Mouse (Mus musculus) stomach, embryonic 16.5 days (tissue): Measurements from ENCODE around the gene Fem1a. TPM values are rescaled to one million over a fixed set of nuclear protein-coding genes. Genes with fewer than 3 reads are reported as not detected.

Experiments used
- ATAC-seq: fragments of 200-750 bp; cut with Nextera tagmentation; 2 replicates; pipeline ENCODE4 v1.8.0; 2017; ENCODE audit warnings: moderate number of reproducible peaks, moderate TSS enrichment; ENCODE audit not compliant: insufficient read depth, low FRiP score
- H3K27ac ChIP-seq: fragments of 300-500 bp; sonication (generic); 2 replicates; pipeline ENCODE4 v1.5.1; 2014; ENCODE audit warnings: low read length
- H3K27me3 ChIP-seq: fragments of 300-500 bp; sonication (generic); 2 replicates; pipeline ENCODE4 v1.6.1; 2014; ENCODE audit warnings: low read length, control low read depth, mixed read lengths; ENCODE audit not compliant: control insufficient read depth, insufficient read depth
- H3K36me3 ChIP-seq: fragments of 300-500 bp; sonication (generic); 2 replicates; pipeline ENCODE4 v1.6.1; 2014; ENCODE audit warnings: low read length; ENCODE audit not compliant: control insufficient read depth, insufficient read depth
- H3K4me1 ChIP-seq: fragments of 300-500 bp; sonication (generic); 2 replicates; pipeline ENCODE4 v1.6.1; 2014; ENCODE audit warnings: low read length, control low read depth, mixed read lengths; ENCODE audit not compliant: control insufficient read depth, insufficient read depth
- H3K4me2 ChIP-seq: fragments of 300-500 bp; sonication (generic); 2 replicates; pipeline ENCODE4 v1.6.1; 2014; ENCODE audit warnings: low read depth, low read length, mixed read lengths
- H3K4me3 ChIP-seq: fragments of 300-500 bp; sonication (generic); replicated peaks from 2 replicates; pipeline ENCODE4 v1.5.1; 2014; ENCODE audit warnings: mild to moderate bottlenecking, low read length
- H3K9ac ChIP-seq: fragments of 300-500 bp; sonication (generic); 2 replicates; pipeline ENCODE4 v1.6.1; 2014; ENCODE audit warnings: low read length
- H3K9me3 ChIP-seq: fragments of 300-500 bp; sonication (generic); replicated peaks from 2 replicates; pipeline ENCODE4 v1.6.1; 2016; ENCODE audit warnings: low read length, control low read depth; ENCODE audit not compliant: control insufficient read depth
- WGBS: fragments of 180-500 bp; shearing (Covaris S2); extraction: QIAGEN DNeasy Blood & Tissue Kit; methylation state at CpG from one replicate; pipeline ENCODE4 v1.1.7; 2014; 5-methylcytosine and 5-hydroxymethylcytosine counted together
- polyA plus RNA-seq: library from polyadenylated mRNA; unstranded; fragments of >200 nt; fragmentation: Nextera tagmentation; extraction: Ambion mirVana; gene quantifications from 2 replicates; pipeline ENCODE4 v1.2.1, GENCODE M21; 2015

Fem1a gene
- polyA plus RNA-seq, 1 experiment from 2014 or later: 12.9 TPM

GRCm38 (mm10) chr17:56269741-56270140, 13.1 kb downstream of the Fem1a start:
- H3K4me1 ChIP-seq: peaks cover 12% of the 10 kb centered on the region
- peak overlapping the region; percentile 90 for H3K27ac ChIP-seq
- H3K9me3 ChIP-seq: no peaks in the 10 kb centered on the region
- 71% methylated on average over 3 of the region's 3 CpGs for WGBS
- H3K36me3 ChIP-seq: peaks cover 8% of the 10 kb centered on the region
- H3K4me2 ChIP-seq: peak overlapping the region; percentile 62
- peak overlapping the region; percentile 52 for H3K4me3 ChIP-seq
- H3K27me3 ChIP-seq: no peaks in the 10 kb centered on the region
- peak overlapping the region; percentile 60 for H3K9ac ChIP-seq
- no peak for ATAC-seq

DNA sequence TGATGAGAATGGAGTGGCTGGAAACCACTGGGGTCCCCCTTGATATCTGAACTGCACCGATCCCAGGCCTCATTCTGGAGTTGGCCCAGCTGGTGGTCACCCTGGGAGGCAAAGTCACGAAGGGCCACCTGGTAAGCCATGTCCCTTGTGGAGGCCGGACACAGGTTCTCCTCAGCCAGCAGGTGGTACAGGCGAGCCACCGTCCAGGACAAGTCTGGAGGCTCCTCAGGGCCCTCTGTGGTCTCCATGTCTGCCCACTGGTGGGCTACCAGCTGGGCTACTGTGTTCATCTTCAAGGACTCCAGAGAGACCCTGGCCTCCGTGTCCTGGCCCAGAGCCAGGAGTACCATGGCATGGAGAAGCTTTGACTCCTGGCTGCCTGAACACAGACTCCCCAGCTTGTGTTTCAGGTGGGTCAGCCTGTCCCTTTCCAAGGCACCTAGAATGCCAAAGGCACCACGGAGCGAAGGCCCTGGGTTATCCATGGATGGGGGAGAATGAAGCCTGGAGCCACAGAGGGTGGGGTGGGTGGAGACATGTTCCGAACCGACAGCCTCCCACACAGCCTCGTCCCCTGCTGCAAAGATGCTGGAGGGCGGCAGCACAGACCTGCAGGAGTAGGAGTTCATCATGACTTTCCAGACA, 15.1 kb downstream of the Fem1a start:
- H3K27ac ChIP-seq: no peak overlapping the region
- H3K9ac ChIP-seq: no peak overlapping the region
- 86% methylated on average over 12 of the region's 12 CpGs for WGBS
- no peaks in the 10 kb centered on the region for H3K9me3 ChIP-seq
- H3K36me3 ChIP-seq: peaks cover 8% of the 10 kb centered on the region
- no peak for ATAC-seq
- H3K4me3 ChIP-seq: no peak overlapping the region
- H3K27me3 ChIP-seq: no peaks in the 10 kb centered on the region
- peaks cover 12% of the 10 kb centered on the region for H3K4me1 ChIP-seq
- no peak overlapping the region for H3K4me2 ChIP-seq

GRCm38 (mm10) chr17:56272644-56273043, 16.0 kb downstream of the Fem1a start:
- WGBS: 64% methylated on average over 3 of the region's 3 CpGs
- Histone ChIP-seq H3K4me1 (peaks cover 18% of the 10 kb centered on the region), H3K27me3 (no peaks in the 10 kb centered on the region), H3K27ac (peak overlapping the region; percentile 55; the same call in 1 of the 2 replicates), H3K4me3 (no peak overlapping the region), H3K4me2 (no peak overlapping the region), H3K36me3 (peaks cover 8% of the 10 kb centered on the region), H3K9me3 (no peaks in the 10 kb centered on the region), H3K9ac (peak overlapping the region; percentile 55)
- no peak for ATAC-seq

DNA sequence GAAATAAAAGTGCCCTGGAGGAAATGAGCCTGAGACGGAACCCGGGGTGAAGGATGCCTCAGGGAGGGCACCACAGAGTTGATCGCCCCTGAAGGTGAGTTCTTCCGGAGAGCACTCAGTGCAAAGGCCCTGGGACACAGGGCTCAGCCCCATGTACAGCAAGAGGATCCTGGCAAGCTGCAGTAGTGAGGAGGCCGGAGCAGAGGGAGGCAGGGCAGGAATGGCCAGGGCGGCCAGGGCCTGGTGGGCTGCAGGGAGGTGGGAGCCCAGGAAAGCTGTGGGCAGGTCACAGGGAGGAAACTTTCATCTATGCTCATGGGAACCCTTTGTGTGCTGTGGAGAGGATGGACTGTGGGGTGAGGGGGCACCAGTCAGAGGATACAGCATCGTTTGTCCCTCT, 16.9 kb downstream of the Fem1a start:
- Histone ChIP-seq H3K9me3 (no peaks in the 10 kb centered on the region), H3K36me3 (peaks cover 8% of the 10 kb centered on the region), H3K27ac (peak overlapping the region; percentile 55; the same call in 1 of the 2 replicates), H3K4me3 (no peak overlapping the region), H3K4me1 (peaks cover 21% of the 10 kb centered on the region), H3K4me2 (no peak overlapping the region), H3K9ac (peak overlapping the region; percentile 55), H3K27me3 (no peaks in the 10 kb centered on the region)
- WGBS: 87% methylated on average over 7 of the region's 7 CpGs
- no peak for ATAC-seq

GRCm38 (mm10) chr17:56273986-56274385, 17.4 kb downstream of the Fem1a start:
- 82% methylated on average over 5 of the region's 5 CpGs for WGBS
- H3K4me3 ChIP-seq: no peak overlapping the region
- no peaks in the 10 kb centered on the region for H3K9me3 ChIP-seq
- no peak overlapping the region for H3K4me2 ChIP-seq
- H3K9ac ChIP-seq: peak overlapping the region; percentile 40; the same call in 1 of the 2 replicates
- H3K27me3 ChIP-seq: no peaks in the 10 kb centered on the region
- no peak overlapping the region for H3K27ac ChIP-seq
- peaks cover 21% of the 10 kb centered on the region for H3K4me1 ChIP-seq
- peaks cover 8% of the 10 kb centered on the region for H3K36me3 ChIP-seq
- no peak for ATAC-seq

DNA sequence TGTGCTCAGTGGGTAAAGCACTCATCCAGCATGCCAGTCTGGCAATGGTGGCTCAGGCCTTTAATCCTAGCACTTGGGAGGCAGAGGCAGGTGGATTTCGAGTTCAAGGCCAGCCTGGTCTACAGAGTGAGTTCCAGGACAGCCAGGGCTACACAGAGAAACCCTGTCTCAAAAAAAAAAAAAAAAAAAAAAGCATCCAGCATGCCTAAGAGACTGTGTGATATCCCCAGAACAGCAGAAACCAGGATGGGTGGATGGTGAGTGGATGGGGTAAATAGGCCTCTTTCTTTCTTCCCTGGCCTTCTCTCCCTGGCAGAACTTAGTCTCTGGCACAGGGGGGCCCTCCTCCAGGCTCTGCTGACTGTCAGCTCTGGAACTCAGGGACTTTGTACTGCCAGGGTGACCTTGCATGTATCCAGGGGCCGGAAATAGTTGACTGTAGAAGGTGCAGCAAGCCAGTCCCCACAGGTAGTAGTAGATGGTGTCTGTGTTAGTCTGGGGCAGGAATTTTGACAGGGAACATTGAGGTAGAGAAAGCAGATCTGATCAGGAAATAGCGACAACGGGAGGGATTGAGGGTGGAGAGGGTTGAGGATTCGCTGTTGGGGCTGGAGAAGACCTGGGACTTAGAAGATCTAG, 19.4 kb downstream of the Fem1a start:
- Histone ChIP-seq H3K4me3 (peak overlapping the region; percentile 72), H3K9me3 (no peaks in the 10 kb centered on the region), H3K36me3 (peaks cover 12% of the 10 kb centered on the region), H3K9ac (peak overlapping the region; percentile 87), H3K4me1 (peaks cover 26% of the 10 kb centered on the region), H3K27me3 (no peaks in the 10 kb centered on the region), H3K27ac (peak overlapping the region; percentile 97), H3K4me2 (peak overlapping the region; percentile 69)
- peak; percentile 22; the same call in 1 of the 2 replicates for ATAC-seq
- WGBS: 19% methylated on average over 5 of the region's 5 CpGs

DNA sequence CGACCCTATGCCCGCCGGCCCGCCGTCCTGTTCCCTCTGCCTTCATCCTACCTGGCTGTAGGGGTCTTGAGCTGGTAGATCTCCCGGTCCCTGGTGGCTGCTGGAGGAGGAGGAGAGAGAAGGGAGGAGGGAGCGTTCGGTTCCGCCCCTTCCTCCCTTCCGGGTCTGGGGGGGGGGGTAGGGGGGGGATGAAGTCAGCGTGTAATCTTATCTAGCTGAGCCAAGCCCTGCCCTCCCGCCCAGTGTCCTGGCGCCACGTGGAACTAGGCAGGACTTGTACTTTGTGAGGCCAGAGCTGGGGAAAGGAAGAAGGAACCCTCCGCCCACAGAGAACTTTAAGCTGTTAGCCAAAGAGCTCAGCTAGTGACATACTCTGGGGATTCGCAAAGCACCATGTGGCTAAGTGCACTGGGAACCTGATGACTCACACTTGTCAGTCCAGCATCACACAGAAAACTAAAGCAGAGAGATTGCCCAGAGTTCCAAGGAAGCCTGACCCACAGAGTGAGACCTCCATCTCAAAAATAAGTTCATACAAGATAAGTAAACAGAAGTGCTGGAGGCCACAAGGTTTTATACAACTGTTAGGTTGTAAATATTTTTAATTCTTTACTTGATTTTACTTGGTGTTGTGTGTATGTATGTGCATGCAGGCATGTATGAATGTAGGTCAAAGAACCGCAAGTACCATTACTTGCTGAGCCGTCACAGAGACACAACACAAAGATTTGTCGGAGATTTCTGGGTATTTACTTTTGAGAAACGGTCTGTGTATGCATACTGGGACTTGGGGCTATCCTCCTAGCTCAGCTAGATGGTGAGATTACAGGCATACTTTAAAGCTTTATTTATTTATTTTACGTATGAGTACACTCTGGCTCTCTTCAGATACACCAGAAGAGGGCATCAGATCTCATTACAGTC, 20.3 kb downstream of the Fem1a start, which contains the start of gene Ticam1:
TSS of gene Ticam1 (minus strand) at position 144 of the 924 bp plus-strand sequence.
- peak within 1 kb of the TSS; percentile 87 for H3K9ac ChIP-seq
- peaks cover 27% of the 10 kb centered on the region for H3K4me1 ChIP-seq
- H3K27me3 ChIP-seq: no peaks in the 10 kb centered on the region
- WGBS: 3% methylated on average over 18 of the region's 21 CpGs
- H3K27ac ChIP-seq: peak within 1 kb of the TSS; percentile 97
- no peaks in the 10 kb centered on the region for H3K9me3 ChIP-seq
- H3K4me2 ChIP-seq: peak within 1 kb of the TSS; percentile 69
- peak; percentile 95 for ATAC-seq
- H3K36me3 ChIP-seq: peaks cover 14% of the 10 kb centered on the region
- peak within 1 kb of the TSS; percentile 72 for H3K4me3 ChIP-seq

- peak overlapping the region; percentile 69 for H3K4me2 ChIP-seq
- H3K27ac ChIP-seq: peak overlapping the region; percentile 97
- no peaks in the 10 kb centered on the region for H3K27me3 ChIP-seq
- H3K4me1 ChIP-seq: peaks cover 25% of the 10 kb centered on the region
- 34% methylated on average over 2 of the region's 2 CpGs for WGBS
- peak overlapping the region; percentile 72; the same call in 1 of the 2 replicates for H3K4me3 ChIP-seq
- H3K9me3 ChIP-seq: no peaks in the 10 kb centered on the region
- peaks cover 14% of the 10 kb centered on the region for H3K36me3 ChIP-seq
- peak overlapping the region; percentile 57; the same call in 1 of the 2 replicates for H3K9ac ChIP-seq
- ATAC-seq: no peak
Observed at GRCm38 (mm10) chr17:56277567-56277893, 20.9 kb downstream of the Fem1a start.
